Comparison of ENCODE assay signal across 22 mouse cellular contexts in the genomic region with DNA sequence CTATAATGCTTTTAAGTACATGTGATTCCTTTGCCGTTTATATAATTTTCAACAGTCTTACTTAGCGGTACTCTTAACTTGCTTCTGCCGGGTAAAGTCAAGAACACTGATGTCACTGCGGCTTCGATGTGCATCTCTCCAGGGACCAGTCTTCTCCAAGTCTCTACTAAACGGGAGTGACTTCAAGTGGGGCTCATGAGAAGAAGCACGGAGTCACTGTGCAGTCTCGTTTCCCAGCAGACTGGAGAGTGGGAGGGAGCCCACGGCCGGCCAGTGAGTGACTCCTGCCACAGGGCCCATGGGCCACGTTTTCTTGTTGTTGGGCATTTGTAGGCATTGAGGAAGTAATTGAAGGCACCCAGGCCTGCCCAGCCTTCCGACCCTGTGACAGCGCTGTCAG.
"Had no signal": no experiment of that assay in that cellular context is flagged by ENCODE, and none has a peak within 500 bp of the region (broad histone marks: within the 10 kb centered on the region; RNA-seq: fewer than 3 reads in every experiment).

No protein-coding gene starts in this region.

- H3K4me2 ChIP-seq: heart, embryonic 12.5 days; hindbrain, embryonic 13.5 days; hindbrain, embryonic 15.5 days; kidney, embryonic 15.5 days; limb, embryonic 13.5 days; limb, embryonic 15.5 days; liver, embryonic 12.5 days had no signal

- H3K9me3 ChIP-seq: heart, embryonic 12.5 days; hindbrain, embryonic 13.5 days; hindbrain, embryonic 15.5 days; kidney, embryonic 15.5 days; limb, embryonic 13.5 days; limb, embryonic 15.5 days; liver, embryonic 12.5 days had no signal

- H3K36me3 ChIP-seq: heart, embryonic 12.5 days; kidney, embryonic 15.5 days; limb, embryonic 13.5 days; limb, embryonic 15.5 days; liver, embryonic 12.5 days had no signal

- H3K4me1 ChIP-seq: heart, embryonic 12.5 days; limb, embryonic 15.5 days; liver, embryonic 12.5 days had no signal

- H3K9ac ChIP-seq: heart, embryonic 12.5 days; hindbrain, embryonic 13.5 days; hindbrain, embryonic 15.5 days; kidney, embryonic 15.5 days; limb, embryonic 13.5 days; limb, embryonic 15.5 days; liver, embryonic 12.5 days; liver, embryonic 14.5 days had no signal

- H3K27me3 ChIP-seq: hindbrain, embryonic 13.5 days; hindbrain, embryonic 15.5 days had no signal

- DNase-seq: gastrocnemius, postnatal 10 days; gastrocnemius, postnatal 36 days; heart, postnatal 10 days; kidney, adult 11 months; kidney, adult 2 months; kidney, adult 9 months; kidney, postnatal 14 days; kidney, postnatal 36 days; layer of hippocampus, adult 9-11 months; layer of hippocampus, postnatal 36 days; left cerebral cortex, postnatal 4 days had no signal

- ATAC-seq: hindbrain, postnatal 0 days; intestine, embryonic 16.5 days; liver, embryonic 12.5 days had no signal

- H3K4me3 ChIP-seq: heart, embryonic 12.5 days; hindbrain, embryonic 13.5 days; hindbrain, embryonic 15.5 days; kidney, embryonic 15.5 days; limb, embryonic 13.5 days; limb, embryonic 15.5 days; liver, embryonic 12.5 days had no signal

- H3K27ac ChIP-seq: hindbrain, embryonic 13.5 days; hindbrain, embryonic 15.5 days; hindbrain, postnatal 0 days; kidney, embryonic 15.5 days; kidney, postnatal 0 days; limb, embryonic 13.5 days; limb, embryonic 15.5 days; liver, embryonic 12.5 days; liver, embryonic 14.5 days had no signal
